Mouse (Mus musculus) testis, adult 10 weeks (tissue): ENCODE measurements around the gene Iqck. TPM values are rescaled to one million over a fixed set of nuclear protein-coding genes. Genes with fewer than 3 reads are reported as not detected.

Experiments
- polyA plus RNA-seq: library from polyadenylated mRNA; stranded (reverse); fragments of 350-450 nt; fragmentation: Illumina TruSeq; extraction: RNeasy Lipid Tissue Mini Kit (QIAGEN cat#74804); gene quantifications from one replicate; pipeline ENCODE4 v1.2.3, GENCODE M21; 2014; ENCODE audit warnings: low read depth, low replicate concordance

Iqck gene
- 19.4 TPM for polyA plus RNA-seq

DNA sequence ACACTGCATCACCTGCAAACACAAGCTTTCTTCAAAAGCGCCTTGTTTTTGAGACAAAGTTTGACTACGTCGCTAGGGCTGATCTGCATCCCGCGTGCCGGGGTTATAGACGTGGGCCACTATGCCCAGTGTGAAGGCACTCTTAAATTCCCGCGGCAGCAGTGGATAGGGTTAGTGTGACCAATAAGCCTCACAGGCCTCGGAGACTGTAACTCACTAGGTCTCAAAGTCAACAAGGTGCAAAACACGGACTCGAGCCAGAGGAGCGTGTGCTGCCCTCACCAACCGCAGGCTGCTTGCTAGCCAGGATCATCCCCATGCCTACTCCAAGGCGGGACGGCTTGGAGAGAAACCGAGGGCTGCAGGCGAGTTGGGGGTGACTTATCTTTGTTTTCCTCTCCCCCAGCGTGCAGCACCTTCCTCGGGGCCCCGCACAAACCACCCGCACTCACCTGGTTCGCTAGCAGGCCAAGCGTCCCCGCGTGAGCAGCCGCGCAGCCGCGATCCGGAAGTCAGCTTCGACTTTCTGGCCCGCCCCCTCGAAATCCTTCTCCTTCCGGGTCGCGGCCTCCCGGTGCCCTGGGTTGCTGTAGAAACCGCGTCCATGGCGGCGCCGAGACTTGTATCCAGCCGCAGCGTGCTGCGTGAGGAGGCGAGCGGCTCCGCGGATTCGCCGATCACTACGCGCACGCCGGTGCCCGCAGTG, at the start of gene Iqck:
Gene Iqck, plus strand, starts transcription at position 582 of the 706 bp plus-strand sequence.

DNA sequence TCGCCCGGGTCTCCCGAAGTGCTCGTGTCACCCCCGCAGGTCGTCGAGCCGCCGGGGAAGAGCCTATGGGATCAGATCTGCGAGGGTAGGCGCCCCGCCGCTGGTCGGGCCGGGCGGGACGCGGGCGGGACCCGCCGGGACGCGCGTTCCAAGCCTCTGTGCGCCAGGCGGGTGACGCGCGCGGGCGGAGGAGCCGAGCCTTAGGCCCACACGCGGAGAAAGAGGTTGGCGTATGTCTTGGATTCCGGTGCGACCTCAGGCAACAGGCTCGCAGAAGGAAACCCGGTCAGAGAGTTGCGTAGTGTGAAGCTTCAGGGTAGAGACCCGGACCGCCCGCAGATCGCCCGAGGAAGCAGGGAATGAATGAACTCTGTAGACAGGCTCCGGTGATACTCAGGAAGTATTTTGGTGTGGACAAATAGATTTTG, 339 bp downstream of the Iqck start, which contains the start of gene Knop1:
Gene Knop1, minus strand, starts transcription at position 378 of the 428 bp plus-strand sequence.

DNA sequence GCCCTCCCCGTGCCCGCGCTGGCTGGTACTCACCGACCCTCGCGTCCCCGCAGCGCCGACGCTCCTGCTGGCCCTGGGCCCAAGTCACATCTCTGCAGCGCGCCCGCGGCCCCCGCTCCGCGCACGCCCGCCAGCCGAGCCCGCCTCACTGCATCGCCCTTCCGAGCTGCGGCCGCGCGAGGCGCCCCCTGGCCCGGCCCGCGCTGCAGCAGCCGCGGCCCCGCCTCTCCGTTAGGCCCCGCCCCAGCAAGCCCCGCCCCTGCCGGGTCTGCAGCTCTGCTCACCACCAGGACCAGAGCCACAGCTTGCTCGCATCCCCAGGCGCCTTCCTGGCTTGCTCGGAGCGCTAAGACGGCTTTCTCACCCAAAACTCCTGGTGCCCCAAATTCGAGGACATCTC, 139.5 kb downstream of the Iqck start, which contains the start of gene Gprc5b:
Gene Gprc5b, minus strand, starts transcription at position 205 of the 400 bp plus-strand sequence.

Other genes starting within 250 kb of the Iqck start
- 194 TPM for gene Gde1, start 150.0 kb upstream of the Iqck start, polyA plus RNA-seq
- 239 TPM for gene Ccp110, start 143.2 kb upstream of the Iqck start, polyA plus RNA-seq
- 9.2 TPM for gene Vps35l, start 115.5 kb upstream of the Iqck start, polyA plus RNA-seq
- gene Knop1, start 502 bp downstream of the Iqck start, polyA plus RNA-seq, result 116 TPM
- 10.5 TPM for gene Gprc5b, start 139.5 kb downstream of the Iqck start, polyA plus RNA-seq